Mouse (Mus musculus): ENCODE data around the gene Rph3al. TPM values are rescaled to one million over a fixed set of nuclear protein-coding genes. Genes with fewer than 3 reads are reported as not detected.

Gene Rph3al
- polyA plus RNA-seq, 1 experiment from 2014 or later, result 1.9 TPM

- WGBS, result 83% methylated on average over 4 of the region's 4 CpGs
Observed at GRCm38 (mm10) chr11:75922741-75923140, 15.5 kb downstream of the Rph3al start.

GRCm38 (mm10) chr11:75919139-75919538 is 19.1 kb downstream of the Rph3al start:
- Histone ChIP-seq H3K4me3 (replicated peaks) (no peak overlapping the region), H3K36me3 (no peaks in the 10 kb centered on the region), H3K4me1 (replicated peaks) (peaks cover 6% of the 10 kb centered on the region; the same call in 1 of the 2 replicates), H3K9ac (replicated peaks) (no peak overlapping the region), H3K27me3 (no peaks in the 10 kb centered on the region), H3K9me3 (no peaks in the 10 kb centered on the region), H3K4me2 (replicated peaks) (no peak overlapping the region), H3K27ac (no peak overlapping the region)
- no peak for ATAC-seq
- WGBS, result 93% methylated on average over 6 of the region's 6 CpGs

More at GRCm38 (mm10) chr11:75922741-75923140, 15.5 kb downstream of the Rph3al start:
- no peak overlapping the region for H3K4me2 ChIP-seq (replicated peaks)
- H3K4me3 ChIP-seq (replicated peaks), result no peak overlapping the region
- H3K36me3 ChIP-seq, result no peaks in the 10 kb centered on the region
- no peak for ATAC-seq
- H3K9me3 ChIP-seq, result no peaks in the 10 kb centered on the region
- H3K4me1 ChIP-seq (replicated peaks), result peaks cover 16% of the 10 kb centered on the region
- no peak overlapping the region for H3K27ac ChIP-seq
- H3K9ac ChIP-seq (replicated peaks), result no peak overlapping the region
- H3K27me3 ChIP-seq, result no peaks in the 10 kb centered on the region

- no peak overlapping the region for H3K27ac ChIP-seq
- no peaks in the 10 kb centered on the region for H3K9me3 ChIP-seq
- no peaks in the 10 kb centered on the region for H3K36me3 ChIP-seq
- no peak overlapping the region for H3K4me3 ChIP-seq (replicated peaks)
- WGBS, result 85% methylated on average over 3 of the region's 3 CpGs
- no peaks in the 10 kb centered on the region for H3K27me3 ChIP-seq
- H3K4me1 ChIP-seq (replicated peaks), result peaks cover 6% of the 10 kb centered on the region; the same call in 1 of the 2 replicates
- H3K9ac ChIP-seq (replicated peaks), result no peak overlapping the region
- no peak overlapping the region for H3K4me2 ChIP-seq (replicated peaks)
- ATAC-seq, result no peak
Observed at GRCm38 (mm10) chr11:75917340-75917739, 20.9 kb downstream of the Rph3al start.

GRCm38 (mm10) chr11:75913953-75914352 is 24.3 kb downstream of the Rph3al start:
- H3K4me1 ChIP-seq (replicated peaks), result peaks cover 6% of the 10 kb centered on the region; the same call in 1 of the 2 replicates
- WGBS, result 69% methylated on average over 3 of the region's 3 CpGs
- no peak overlapping the region for H3K4me2 ChIP-seq (replicated peaks)
- H3K4me3 ChIP-seq (replicated peaks), result no peak overlapping the region
- no peaks in the 10 kb centered on the region; the same call in 1 of the 2 replicates for H3K9me3 ChIP-seq
- H3K9ac ChIP-seq (replicated peaks), result no peak overlapping the region
- no peaks in the 10 kb centered on the region for H3K36me3 ChIP-seq
- no peaks in the 10 kb centered on the region for H3K27me3 ChIP-seq
- no peak for ATAC-seq
- no peak overlapping the region for H3K27ac ChIP-seq

- Histone ChIP-seq H3K27me3 (no peaks in the 10 kb centered on the region), H3K4me3 (replicated peaks) (no peak overlapping the region), H3K9ac (replicated peaks) (no peak overlapping the region), H3K9me3 (no peaks in the 10 kb centered on the region; the same call in 1 of the 2 replicates), H3K27ac (no peak overlapping the region), H3K4me1 (replicated peaks) (peaks cover 12% of the 10 kb centered on the region; the same call in 1 of the 2 replicates), H3K4me2 (replicated peaks) (no peak overlapping the region), H3K36me3 (no peaks in the 10 kb centered on the region)
- 56% methylated on average over 10 of the region's 10 CpGs for WGBS
- no peak for ATAC-seq
Observed at GRCm38 (mm10) chr11:75912944-75913657, 25.1 kb downstream of the Rph3al start.

- no peak overlapping the region for H3K27ac ChIP-seq
- ATAC-seq, result no peak
- H3K27me3 ChIP-seq, result no peaks in the 10 kb centered on the region
- H3K4me1 ChIP-seq (replicated peaks), result peaks cover 17% of the 10 kb centered on the region
- H3K4me3 ChIP-seq (replicated peaks), result no peak overlapping the region
- no peak overlapping the region for H3K9ac ChIP-seq (replicated peaks)
- H3K4me2 ChIP-seq (replicated peaks), result no peak overlapping the region
- WGBS, result 98% methylated on average over 1 of the region's 1 CpGs
- no peaks in the 10 kb centered on the region for H3K36me3 ChIP-seq
- H3K9me3 ChIP-seq, result no peaks in the 10 kb centered on the region; the same call in 1 of the 2 replicates
Observed at GRCm38 (mm10) chr11:75911962-75912361, 26.3 kb downstream of the Rph3al start.

GRCm38 (mm10) chr11:75909702-75910429 is 28.4 kb downstream of the Rph3al start:
- no peak for ATAC-seq
- Histone ChIP-seq H3K27ac (no peak overlapping the region), H3K36me3 (no peaks in the 10 kb centered on the region), H3K4me2 (replicated peaks) (no peak overlapping the region), H3K9ac (replicated peaks) (no peak overlapping the region), H3K27me3 (0 out of 2 replicates have a peak, but pooled peaks cover 3% of the 10 kb centered on the region), H3K4me1 (replicated peaks) (peaks cover 13% of the 10 kb centered on the region), H3K9me3 (no peaks in the 10 kb centered on the region; the same call in 1 of the 2 replicates), H3K4me3 (replicated peaks) (no peak overlapping the region)
- 78% methylated on average over 9 of the region's 9 CpGs for WGBS

- no peak overlapping the region for H3K9ac ChIP-seq (replicated peaks)
- H3K36me3 ChIP-seq, result no peaks in the 10 kb centered on the region
- H3K4me3 ChIP-seq (replicated peaks), result no peak overlapping the region
- 0 out of 2 replicates have a peak, but pooled peaks cover 3% of the 10 kb centered on the region for H3K27me3 ChIP-seq
- no peak overlapping the region for H3K27ac ChIP-seq
- no peak for ATAC-seq
- no peak overlapping the region for H3K4me2 ChIP-seq (replicated peaks)
- H3K4me1 ChIP-seq (replicated peaks), result peaks cover 20% of the 10 kb centered on the region
- WGBS, result 75% methylated on average over 4 of the region's 4 CpGs
- H3K9me3 ChIP-seq, result no peaks in the 10 kb centered on the region; the same call in 1 of the 2 replicates
Observed at GRCm38 (mm10) chr11:75907406-75907805, 30.8 kb downstream of the Rph3al start.

- no peak overlapping the region for H3K4me3 ChIP-seq (replicated peaks)
- 0 out of 2 replicates have a peak, but pooled peaks cover 3% of the 10 kb centered on the region for H3K27me3 ChIP-seq
- no peak for ATAC-seq
- H3K36me3 ChIP-seq, result no peaks in the 10 kb centered on the region
- H3K9me3 ChIP-seq, result no peaks in the 10 kb centered on the region
- no peak overlapping the region for H3K27ac ChIP-seq
- WGBS, result 54% methylated on average over 12 of the region's 12 CpGs
- peaks cover 22% of the 10 kb centered on the region for H3K4me1 ChIP-seq (replicated peaks)
- no peak overlapping the region for H3K9ac ChIP-seq (replicated peaks)
- no peak overlapping the region for H3K4me2 ChIP-seq (replicated peaks)
Observed at GRCm38 (mm10) chr11:75906556-75906955, 31.7 kb downstream of the Rph3al start.

- 81% methylated on average over 6 of the region's 6 CpGs for WGBS
- Histone ChIP-seq H3K4me2 (replicated peaks) (no peak overlapping the region), H3K27me3 (0 out of 2 replicates have a peak, but pooled peaks cover 3% of the 10 kb centered on the region), H3K9ac (replicated peaks) (no peak overlapping the region), H3K36me3 (no peaks in the 10 kb centered on the region), H3K9me3 (no peaks in the 10 kb centered on the region), H3K4me3 (replicated peaks) (no peak overlapping the region), H3K4me1 (replicated peaks) (peaks cover 30% of the 10 kb centered on the region), H3K27ac (no peak overlapping the region)
- no peak for ATAC-seq
Observed at GRCm38 (mm10) chr11:75904982-75905381, 33.2 kb downstream of the Rph3al start.

GRCm38 (mm10) chr11:75904501-75904900 is 33.7 kb downstream of the Rph3al start:
- Histone ChIP-seq H3K9me3 (no peaks in the 10 kb centered on the region), H3K9ac (replicated peaks) (no peak overlapping the region), H3K4me1 (replicated peaks) (peaks cover 35% of the 10 kb centered on the region), H3K4me2 (replicated peaks) (no peak overlapping the region), H3K27ac (no peak overlapping the region), H3K36me3 (no peaks in the 10 kb centered on the region), H3K4me3 (replicated peaks) (no peak overlapping the region), H3K27me3 (0 out of 2 replicates have a peak, but pooled peaks cover 3% of the 10 kb centered on the region)
- 18% methylated on average over 5 of the region's 5 CpGs for WGBS
- ATAC-seq, result peak; percentile 48; the same call in 1 of the 2 replicates

GRCm38 (mm10) chr11:75903486-75903885 is 34.7 kb downstream of the Rph3al start:
- Histone ChIP-seq H3K27ac (no peak overlapping the region), H3K36me3 (no peaks in the 10 kb centered on the region), H3K4me2 (replicated peaks) (no peak overlapping the region), H3K27me3 (0 out of 2 replicates have a peak, but pooled peaks cover 3% of the 10 kb centered on the region), H3K9ac (replicated peaks) (no peak overlapping the region), H3K9me3 (no peaks in the 10 kb centered on the region), H3K4me3 (replicated peaks) (no peak overlapping the region), H3K4me1 (replicated peaks) (peaks cover 36% of the 10 kb centered on the region)
- WGBS, result 75% methylated on average over 3 of the region's 3 CpGs
- no peak for ATAC-seq

Measured in midbrain, embryonic 13.5 days (tissue).